Mouse (Mus musculus): ENCODE results near the gene Wif1.

The Wif1 gene

GRCm38 (mm10) chr10:121080500-121080899 is 46.7 kb downstream of the Wif1 start:
- DNase-seq: no peak

- DNase-seq: no peak
Measured at GRCm38 (mm10) chr10:121082881-121083280, 49.1 kb downstream of the Wif1 start.

- no peak for DNase-seq
Measured at GRCm38 (mm10) chr10:121083512-121083911, 49.8 kb downstream of the Wif1 start.

- no peak for DNase-seq
Measured at GRCm38 (mm10) chr10:121088679-121089078, 54.9 kb downstream of the Wif1 start.

- no peak for DNase-seq
Measured at GRCm38 (mm10) chr10:121089312-121089711, 55.6 kb downstream of the Wif1 start.

GRCm38 (mm10) chr10:121090006-121090405 is 56.2 kb downstream of the Wif1 start:
- DNase-seq: no peak

- DNase-seq: no peak
Measured at GRCm38 (mm10) chr10:121095948-121096347, 62.2 kb downstream of the Wif1 start.

- no peak for DNase-seq
Measured at GRCm38 (mm10) chr10:121098263-121098662, 64.5 kb downstream of the Wif1 start.

GRCm38 (mm10) chr10:121099658-121100057 is 65.9 kb downstream of the Wif1 start:
- no peak for DNase-seq

GRCm38 (mm10) chr10:121116115-121116514 is 82.4 kb downstream of the Wif1 start:
- DNase-seq: no peak

GRCm38 (mm10) chr10:121116636-121117035 is 82.9 kb downstream of the Wif1 start:
- no peak for DNase-seq

- DNase-seq: no peak
Measured at GRCm38 (mm10) chr10:121120751-121121150, 87.0 kb downstream of the Wif1 start.

GRCm38 (mm10) chr10:121124481-121124880 is 90.7 kb downstream of the Wif1 start:
- DNase-seq: no peak

- DNase-seq: no peak
Measured at GRCm38 (mm10) chr10:121129000-121129925, 95.5 kb downstream of the Wif1 start.
